Mouse (Mus musculus): ENCODE measurements at regions not wholly inside any gene's neighbourhood (a gene's known extent, or its start where the extent isn't known, plus 50 kb on each side); places are given as distances from the start of the nearest gene placed in this dataset.

DNA sequence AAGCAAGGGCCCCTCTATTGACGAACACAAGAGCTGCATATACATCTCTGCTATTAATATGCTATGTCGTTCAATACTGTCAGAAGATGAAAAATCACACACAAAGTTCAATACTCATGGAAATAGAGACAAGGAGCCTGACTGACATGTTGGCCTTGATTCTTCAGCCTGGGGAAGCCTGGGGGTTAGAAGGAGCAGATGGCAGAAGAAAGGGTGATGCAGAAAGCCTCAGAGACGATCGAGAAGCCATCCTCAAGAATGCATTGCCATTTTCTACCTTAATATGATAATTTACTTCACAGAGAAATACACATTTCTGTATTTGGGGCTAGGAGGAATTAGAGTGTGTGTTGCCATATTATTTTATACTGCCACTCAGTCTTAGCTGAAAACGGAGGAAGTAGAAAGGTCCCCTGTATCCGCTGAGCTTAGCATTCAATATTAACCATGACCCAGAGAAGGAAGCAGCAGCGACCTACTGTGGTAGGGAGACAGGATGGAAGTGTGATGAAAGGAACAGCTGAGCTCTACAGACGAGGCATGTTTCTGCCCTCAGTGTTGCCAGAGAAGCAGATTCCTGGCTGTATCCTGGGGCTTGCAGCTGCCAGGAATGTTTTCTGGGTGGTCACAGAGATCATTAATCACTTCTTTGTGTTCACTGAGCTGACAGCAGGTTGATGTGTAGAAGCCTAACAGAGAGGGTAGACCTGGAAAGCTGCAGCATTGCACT lies 105.2 kb downstream of the Lrig3 start:
- intact Hi-C loops (cut with DNase I) = no loop called here
- no peak for DNase-seq (ENCODE audit: low spot score in 2 of 2)

DNA sequence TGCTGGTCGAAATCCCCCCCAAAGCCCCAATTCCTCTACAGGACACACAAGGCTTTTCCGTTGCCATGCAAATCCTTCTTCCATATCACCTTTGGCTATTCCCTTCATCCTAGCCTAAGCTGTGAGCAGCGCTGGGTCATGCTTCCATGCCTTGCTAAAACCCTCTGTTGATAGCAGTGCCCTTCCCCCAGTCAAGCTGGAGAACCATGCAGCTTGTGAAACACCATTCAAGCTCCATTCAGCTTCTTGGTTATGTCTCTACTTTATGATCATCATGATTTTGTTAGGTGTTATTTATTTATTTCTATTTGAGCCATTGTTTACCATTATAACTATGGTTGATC lies 105.7 kb downstream of the Lrig3 start:
- no peak for DNase-seq (ENCODE audit: low spot score in 2 of 2)
- intact Hi-C loops (cut with DNase I) = no loop called here

DNA sequence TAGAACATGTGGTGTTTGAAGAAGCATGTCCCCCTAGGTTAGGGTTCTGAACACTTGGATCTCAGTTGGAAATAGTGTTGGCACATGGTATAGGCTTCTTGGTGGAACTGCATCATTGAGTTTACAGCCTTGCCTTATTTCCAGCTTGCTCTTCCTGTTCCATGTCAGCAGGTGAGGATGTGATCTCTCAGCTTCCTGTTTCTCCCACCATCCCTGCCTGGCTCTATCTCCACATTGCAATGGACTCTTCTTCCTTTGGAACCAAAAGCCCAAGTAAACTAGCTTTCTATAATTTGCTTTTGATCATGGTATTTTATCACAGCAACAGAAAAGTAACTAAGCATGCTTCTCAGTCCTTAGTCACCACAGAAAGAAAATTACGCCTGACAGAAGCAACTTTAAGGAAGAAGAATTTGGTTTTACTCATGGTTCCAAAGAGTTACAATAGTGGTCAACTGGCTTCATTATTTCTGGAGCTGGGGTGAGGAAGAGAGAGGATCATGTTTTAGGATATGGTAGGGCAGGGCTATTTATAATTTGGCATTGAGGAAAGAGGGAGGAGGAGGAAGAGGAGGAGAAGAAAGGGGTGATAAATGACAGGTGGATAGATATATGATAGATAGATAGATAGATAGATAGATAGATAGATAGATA lies 111.5 kb downstream of the Lrig3 start:
- intact Hi-C loops (cut with DNase I) = no loop called here
- DNase-seq (ENCODE audit: low spot score in 2 of 2) = no peak

DNA sequence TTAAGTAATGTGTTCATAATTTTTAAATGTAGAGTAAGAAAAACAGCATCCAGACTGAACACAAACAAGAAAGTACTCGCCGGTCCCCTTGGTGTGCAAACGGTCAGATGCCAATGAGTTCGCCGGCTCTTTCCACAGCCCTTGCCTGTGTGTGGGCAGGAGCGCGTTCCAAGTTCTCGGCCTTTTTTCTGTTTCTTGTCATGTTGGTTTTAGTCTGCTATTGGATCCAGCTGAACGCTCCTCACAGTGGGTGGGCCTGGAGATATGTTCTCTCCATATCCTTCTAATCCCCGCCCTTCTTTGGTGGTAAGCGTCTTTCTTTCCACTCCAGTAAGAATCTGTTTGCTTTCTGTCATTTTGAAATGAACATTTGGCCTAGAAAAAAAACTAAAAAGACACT lies 116.6 kb downstream of the Lrig3 start:
- intact Hi-C loops (cut with DNase I) = no loop called here
- no peak for DNase-seq (ENCODE audit: low spot score in 2 of 2)

DNA sequence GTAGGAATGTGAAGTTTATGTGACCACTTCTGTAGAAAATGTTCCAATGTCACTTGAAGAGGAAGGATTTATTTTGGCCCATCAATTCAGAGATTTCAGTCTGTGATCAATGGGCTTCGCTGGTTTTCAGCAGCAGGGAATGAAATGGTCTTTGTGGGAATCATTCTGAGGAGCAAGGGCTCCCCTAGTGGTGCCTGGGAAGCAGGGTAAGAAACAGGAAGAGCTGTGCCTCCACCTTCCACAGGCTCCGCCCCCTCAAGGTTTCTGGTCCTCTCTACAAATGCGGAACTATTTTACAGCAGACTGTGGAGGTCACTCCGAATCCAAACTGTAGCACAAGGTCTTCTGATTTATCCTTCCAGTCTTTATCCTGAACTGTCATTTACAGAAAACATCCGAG lies 120.7 kb downstream of the Lrig3 start:
- no peak for DNase-seq (ENCODE audit: low spot score in 2 of 2)
- intact Hi-C loops (cut with DNase I) = no loop called here

DNA sequence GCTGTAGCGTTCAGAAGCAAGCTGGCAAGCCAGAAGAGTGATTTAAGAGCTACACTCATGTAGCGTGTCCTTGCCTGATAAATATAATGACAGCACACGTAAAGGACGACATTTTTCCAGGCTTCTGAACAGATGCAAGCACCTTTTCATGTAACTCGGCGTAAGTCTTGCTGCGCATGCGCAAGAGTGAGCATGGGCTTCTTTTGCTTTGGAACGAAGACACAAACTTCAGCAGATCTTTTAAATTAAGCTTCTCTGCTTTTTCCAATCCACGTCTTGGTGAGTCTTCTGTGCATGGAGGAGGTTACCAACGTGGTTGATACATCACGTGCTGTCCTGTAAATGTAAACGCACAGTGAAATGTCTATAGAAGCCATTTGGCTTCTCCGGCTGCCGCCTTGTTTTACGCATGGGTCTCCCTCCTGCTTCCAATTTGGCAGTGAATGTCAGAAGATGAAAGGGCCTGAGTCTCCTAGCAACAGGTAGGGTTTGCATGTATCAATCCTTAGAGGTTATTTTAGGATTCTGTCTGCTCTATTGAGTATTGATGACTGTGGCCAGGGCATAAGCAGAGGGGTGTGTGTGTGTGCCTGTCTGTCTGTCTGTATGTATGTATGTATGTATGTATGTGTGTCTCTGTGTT lies 128.4 kb downstream of the Lrig3 start:
- peak; percentile 54 for DNase-seq (ENCODE audit: low spot score in 2 of 2)
- intact Hi-C loops (cut with DNase I) = no loop called here

DNA sequence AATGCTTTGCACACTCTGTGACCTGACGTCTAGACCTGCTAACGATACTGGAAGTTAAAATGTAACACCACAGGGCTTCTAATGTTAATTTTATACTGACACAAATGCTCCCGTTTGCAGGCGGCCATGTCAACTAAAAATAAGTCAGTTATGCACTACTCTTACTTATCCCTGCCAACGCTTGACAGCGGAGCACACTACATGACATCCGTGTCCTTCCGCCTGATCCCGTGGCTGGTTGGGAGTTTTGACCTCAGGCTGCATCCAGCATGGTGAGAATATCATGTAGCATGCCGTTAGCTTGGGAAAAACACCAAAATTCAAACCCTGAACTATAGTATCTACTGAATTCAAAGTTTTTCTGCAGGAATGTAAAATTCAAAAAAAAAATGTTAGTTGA lies 131.9 kb downstream of the Lrig3 start:
- intact Hi-C loops (cut with DNase I) = no loop called here
- no peak for DNase-seq (ENCODE audit: low spot score in 2 of 2)

DNA sequence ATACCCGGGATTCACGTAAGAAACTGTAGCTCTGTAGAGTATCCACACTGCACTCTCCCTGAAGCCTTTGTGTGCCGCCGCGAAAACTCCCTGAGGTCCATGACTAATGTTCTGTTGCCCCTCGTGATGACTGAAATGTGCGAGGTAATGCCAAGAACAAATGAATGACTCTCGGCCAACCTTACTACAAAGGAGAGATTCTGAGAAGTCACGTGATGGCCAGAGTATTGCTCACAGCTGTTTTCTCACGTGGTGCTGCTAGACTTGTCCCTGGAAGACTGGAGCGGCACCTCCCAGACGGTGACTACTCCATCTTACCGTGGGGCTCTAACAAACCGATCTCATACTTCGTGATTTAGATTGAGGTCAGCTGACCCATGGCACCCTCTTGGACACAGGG lies 136.9 kb downstream of the Lrig3 start:
- intact Hi-C loops (cut with DNase I) = no loop called here
- DNase-seq (ENCODE audit: low spot score in 2 of 2) = no peak

DNA sequence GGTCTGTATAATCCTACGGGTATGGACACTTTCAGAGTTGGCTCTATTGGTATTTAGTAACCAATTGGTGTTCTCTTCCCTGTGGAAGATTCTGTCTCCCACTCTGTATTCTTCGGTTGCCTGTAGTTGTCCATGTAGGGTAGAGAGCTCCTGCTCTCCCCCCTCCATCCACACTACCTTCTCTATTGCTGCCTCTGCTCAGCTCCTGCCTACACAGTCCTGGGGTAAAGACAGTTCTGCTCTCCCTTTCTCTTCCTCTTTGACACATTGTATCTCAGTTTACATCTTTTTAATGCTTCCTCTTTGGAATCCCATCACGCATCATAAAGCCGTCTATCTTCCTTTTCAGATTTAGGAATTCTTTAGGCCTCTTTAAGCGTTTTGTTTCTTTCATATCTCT lies 147.1 kb downstream of the Lrig3 start:
- no peak for DNase-seq (ENCODE audit: low spot score in 2 of 2)
- intact Hi-C loops (cut with DNase I) = no loop called here

DNA sequence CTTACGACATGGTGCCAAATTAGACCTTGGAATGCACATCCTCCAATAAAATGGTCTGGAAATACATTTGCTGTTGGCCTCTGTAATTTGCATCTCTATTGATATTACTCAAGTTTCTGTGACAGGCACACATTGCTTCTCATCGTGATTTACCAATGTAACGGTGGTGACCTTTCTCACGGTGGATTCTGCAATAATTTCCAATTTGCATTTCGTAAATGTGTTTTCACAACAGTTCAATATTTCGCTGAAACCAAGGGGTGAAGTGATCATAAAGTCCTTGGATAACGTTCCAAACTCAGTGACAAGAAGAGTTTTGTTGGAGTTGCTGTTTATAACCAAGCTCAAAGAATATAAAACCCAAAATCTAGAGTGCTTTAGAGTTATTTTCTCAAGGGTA lies 149.4 kb downstream of the Lrig3 start:
- no peak for DNase-seq (ENCODE audit: low spot score in 2 of 2)
- intact Hi-C loops (cut with DNase I) = no loop called here

DNA sequence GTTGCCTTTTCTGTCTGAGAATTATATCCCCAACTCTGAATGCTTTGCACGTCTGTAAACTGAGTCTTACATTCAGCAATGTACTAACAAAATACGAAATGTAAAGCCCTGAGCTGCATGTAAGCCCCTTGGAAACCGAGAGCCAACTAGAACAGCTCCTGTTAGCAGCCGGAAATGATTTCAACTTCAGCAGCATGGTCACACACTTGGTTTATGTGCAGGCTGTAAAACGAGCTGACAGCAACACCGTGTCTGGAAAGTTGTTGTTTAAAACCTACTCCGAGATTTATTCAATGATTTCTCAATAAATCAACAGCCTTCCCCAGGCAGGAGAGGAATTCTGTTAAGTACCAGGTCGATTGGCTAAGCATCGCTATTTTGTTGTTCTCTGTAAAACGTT lies 155.7 kb downstream of the Lrig3 start:
- DNase-seq (ENCODE audit: low spot score in 2 of 2) = no peak
- intact Hi-C loops (cut with DNase I) = loop anchor here (10.0 kb wide), 1 partner anchor 397 kb away; no protein-coding TSS in a partner anchor

DNA sequence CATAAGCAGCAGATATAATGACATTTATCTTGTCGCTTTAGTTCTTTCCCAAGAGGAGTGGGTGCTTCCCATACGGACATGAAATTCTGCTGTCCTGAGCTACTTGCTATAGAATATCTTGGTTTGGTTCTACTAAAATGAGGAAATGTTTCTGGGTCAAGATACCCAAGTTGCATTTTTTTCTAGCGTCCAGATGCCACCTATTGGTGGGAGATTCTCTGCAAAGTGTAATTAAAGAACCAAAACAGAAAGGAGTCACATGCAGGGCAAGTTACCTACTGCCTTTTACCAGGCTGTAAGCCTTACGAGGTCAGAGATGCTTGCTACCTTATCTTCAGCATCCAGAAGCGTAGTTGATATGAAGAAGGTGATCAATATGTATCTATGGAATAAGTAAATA lies 156.5 kb downstream of the Lrig3 start:
- DNase-seq (ENCODE audit: low spot score in 2 of 2) = no peak
- intact Hi-C loops (cut with DNase I) = loop anchor here (10.0 kb wide), 1 partner anchor 398 kb away; no protein-coding TSS in a partner anchor

DNA sequence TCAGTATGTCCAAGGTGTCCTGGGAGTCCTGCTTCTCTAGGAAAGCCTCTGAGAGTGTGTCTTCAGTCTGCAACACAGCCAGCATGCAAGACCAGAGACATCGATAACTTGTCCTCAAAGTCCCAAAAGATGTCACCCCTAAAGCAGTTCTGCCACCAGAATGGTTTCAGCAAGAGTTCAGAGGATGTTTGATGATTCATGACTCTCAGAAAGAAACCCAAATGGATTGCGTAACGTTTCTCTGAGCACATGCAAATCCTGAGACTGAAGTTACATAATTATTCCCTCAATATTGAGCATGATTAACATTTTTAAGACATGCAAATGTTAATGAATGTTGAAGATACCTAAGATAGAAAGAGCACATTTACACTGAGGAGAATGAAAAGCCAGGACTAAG lies 167.2 kb downstream of the Lrig3 start:
- intact Hi-C loops (cut with DNase I) = no loop called here
- no peak for DNase-seq (ENCODE audit: low spot score in 2 of 2)

DNA sequence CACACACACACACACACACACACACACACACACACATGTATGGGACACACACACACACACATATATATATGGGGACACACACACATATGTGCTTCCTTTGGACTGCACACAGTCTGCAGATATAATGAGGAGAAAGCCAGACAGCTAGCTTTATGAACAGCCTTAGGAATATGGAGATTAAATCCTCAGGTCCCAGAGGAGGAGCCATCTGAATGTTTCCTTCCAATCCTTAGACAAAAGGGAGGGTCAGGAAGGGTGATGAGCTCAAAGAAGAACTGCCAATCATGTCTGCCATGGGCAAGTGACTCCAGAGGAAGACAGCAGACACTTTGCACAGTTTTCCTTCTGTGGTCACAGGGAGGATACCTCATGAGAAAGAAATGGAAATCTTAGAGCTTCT lies 168.0 kb downstream of the Lrig3 start:
- DNase-seq (ENCODE audit: low spot score in 2 of 2) = no peak
- intact Hi-C loops (cut with DNase I) = no loop called here

DNA sequence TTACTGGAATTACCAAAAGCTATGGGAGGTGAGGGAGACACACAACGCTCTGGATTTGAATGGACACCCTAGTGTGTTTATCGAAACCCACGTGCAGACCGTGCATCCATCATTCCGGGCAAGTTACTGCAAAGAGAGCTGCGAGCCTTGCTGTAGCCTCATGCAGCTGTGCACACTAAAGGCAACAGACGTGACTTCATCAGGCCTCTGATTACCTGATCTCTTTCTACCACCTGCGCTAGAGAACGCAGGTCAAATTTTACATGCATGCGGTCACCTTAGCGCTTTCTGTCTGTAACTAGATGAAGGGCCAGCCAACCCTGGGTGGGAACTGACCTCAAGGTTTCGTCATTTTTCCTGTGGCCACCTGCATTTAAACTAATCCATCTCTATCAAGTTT lies 172.6 kb downstream of the Lrig3 start:
- intact Hi-C loops (cut with DNase I) = no loop called here
- DNase-seq (ENCODE audit: low spot score in 2 of 2) = no peak

DNA sequence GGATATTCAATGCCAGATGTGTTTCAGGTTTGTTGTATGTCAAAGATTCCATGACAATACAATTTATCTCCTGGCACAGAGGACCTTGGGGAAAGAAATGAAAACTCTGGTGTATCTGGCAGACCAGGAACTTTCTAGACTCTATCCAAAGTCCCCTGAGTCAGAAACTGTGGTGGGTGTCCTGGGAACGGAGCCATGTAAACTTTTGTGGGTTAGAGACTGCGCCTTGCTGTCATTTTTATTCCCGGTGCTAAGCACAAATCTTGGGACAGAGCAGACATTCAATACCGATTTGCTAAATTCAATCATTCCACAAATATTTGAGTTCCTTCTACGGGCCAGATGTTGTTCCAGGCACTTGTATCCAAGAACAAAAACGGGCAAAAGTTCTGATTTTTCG lies 175.6 kb downstream of the Lrig3 start:
- DNase-seq (ENCODE audit: low spot score in 2 of 2) = no peak
- intact Hi-C loops (cut with DNase I) = no loop called here

DNA sequence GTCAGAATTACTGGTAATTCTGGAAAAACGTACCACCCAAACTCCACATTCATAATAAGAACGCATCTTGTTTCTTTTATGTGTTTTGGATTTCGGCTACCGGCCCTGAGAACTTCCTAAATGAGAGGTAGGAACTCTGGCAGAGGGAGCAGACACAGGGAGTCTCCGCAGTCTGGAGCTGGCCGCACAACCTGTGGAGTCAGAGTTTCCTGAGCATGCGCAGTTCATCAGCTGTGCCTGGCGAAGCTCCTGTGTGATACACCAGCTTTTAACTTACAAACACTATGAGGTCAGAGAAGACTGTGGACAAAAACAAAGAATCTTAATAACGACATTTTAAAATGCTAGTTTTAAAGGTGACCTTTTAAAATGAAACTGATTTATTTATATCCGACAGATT lies 177.9 kb downstream of the Lrig3 start:
- no peak for DNase-seq (ENCODE audit: low spot score in 2 of 2)
- intact Hi-C loops (cut with DNase I) = no loop called here

DNA sequence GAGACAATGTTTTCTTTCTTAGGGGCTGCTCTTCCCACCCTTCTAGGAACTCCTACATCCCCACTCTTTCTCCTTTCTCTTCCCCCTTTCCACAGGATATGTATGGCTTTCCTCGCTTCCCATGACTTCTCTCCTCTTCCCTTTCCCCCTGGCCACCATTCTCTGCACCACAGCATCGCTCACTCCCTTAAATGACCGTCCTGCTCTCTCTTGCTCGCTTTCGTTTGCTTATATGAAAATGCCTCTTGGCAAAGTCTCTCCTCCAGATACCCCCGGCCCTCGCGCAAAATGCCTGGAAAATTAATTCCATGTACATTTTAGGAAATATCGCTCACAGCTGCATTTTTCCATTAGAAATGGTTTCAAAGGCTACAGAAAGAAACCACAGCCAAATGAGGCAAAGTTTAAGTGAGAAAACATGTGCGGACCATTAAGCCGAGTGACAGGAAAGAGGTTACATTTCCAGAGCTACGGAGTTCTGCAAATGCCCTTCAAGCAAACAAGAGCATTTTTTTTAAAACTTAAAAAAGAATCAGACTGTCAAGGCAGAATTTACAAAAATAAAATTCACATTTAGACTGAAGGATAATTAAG lies 178.7 kb downstream of the Lrig3 start:
- intact Hi-C loops (cut with DNase I) = no loop called here
- DNase-seq (ENCODE audit: low spot score in 2 of 2) = no peak

DNA sequence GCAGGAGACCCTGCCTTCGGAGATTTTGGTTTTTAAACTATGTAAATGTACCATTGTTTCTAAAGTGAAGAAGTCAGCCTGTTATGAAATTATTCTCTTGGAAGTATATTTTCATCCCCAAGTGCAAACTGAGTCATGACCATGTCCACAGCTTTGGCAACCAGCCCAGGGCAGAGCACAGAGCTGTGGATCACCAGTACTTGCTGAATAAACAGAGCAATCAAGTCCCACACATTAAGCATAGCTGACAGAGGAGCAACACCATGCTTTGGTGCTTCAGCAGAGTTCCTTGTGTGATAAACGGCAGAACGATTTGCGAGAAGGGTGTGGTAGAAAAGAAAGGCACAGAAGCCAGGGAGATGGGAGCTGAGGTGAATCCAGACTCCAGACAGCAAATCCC lies 191.3 kb downstream of the Lrig3 start:
- DNase-seq (ENCODE audit: low spot score in 2 of 2) = no peak
- intact Hi-C loops (cut with DNase I) = no loop called here

DNA sequence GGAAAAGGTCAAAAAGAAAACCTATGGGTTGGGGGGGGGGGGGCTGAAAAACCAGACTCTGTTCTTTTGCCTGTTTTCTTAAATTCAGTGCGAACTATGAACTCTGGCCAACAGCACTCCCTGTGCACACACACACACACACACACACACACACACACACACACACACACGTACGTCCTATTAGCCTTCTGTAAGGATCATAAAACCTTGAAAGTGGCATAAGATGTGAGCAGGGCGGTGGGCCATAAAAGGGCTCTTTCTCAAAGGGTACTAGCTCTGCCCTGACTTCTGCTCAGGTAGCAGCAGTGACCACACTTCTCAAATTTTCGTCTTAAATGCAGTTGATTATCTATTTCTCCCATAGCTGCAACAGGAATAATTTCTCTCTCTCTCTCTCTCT lies 199.2 kb downstream of the Lrig3 start:
- DNase-seq (ENCODE audit: low spot score in 2 of 2) = no peak
- intact Hi-C loops (cut with DNase I) = no loop called here
